Mouse (Mus musculus) cerebellum, postnatal 25 days (tissue): Measurements from ENCODE around the gene Crtc3.

Experiments
- DNase-seq, 2 experiments: peaks; one replicate each; pipeline ENCODE4 v3.0.0; 2021; ENCODE audit warnings: mixed read lengths in 2 of 2

Gene Crtc3

DNA sequence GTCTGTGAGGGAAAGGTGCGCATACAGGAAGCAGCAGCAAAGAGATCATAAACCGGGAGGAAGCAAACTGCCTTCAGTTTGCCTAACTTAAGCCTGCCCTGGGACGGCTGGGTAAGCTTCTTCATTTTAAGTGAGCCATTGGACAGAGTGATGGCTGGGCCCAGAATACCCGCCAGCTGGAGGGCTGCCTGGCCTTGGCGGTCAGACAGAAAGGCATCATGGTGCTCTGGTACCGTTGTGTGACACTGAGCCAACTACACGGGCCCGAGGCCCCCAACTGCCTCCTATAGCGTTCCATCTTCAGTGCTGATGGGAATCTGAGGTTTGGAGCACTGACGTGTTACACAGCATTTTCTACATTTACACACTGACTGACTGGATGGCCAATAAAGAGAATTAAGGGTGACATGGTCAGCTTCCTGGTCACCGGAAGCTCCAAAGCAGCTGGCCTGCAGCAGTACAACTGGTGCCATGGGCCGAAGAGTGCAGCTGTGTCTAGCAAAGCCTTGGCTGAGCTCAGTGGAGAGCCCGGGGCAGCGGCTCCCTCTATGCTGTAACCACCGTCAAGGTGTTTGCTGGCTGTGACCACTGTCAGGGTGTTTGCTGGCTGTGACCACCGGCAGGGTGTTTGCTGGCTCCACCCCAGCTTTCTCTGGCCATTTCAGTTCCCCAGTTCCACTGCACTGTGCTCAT, 99.5 kb downstream of the Crtc3 start:
- peak; percentile 83 to 87 for DNase-seq

DNA sequence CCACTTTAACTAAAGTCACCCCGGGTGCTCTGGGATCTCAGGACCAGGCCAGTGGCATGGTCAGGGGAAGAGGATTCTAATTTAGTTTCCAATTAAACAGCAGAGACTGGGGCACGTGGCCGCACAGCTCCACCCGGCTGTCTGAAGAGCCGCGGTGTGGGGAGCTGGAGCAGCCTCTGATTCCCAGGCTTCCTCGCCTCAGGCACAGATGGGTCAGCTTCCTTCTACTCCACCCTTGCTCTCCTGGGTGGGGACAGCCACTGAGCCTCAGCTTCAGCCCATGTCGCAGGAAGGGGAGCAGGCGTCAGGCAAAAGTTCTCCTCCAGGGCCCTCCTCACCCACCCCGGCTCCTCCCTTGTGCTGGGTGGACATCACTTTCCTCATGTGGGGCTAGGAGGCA, 101.0 kb downstream of the Crtc3 start:
- DNase-seq, result peak; percentile 60 to 71

GRCm38 (mm10) chr7:80586681-80587660, 101.7 kb downstream of the Crtc3 start:
- DNase-seq, result peak; percentile 57 to 61

DNA sequence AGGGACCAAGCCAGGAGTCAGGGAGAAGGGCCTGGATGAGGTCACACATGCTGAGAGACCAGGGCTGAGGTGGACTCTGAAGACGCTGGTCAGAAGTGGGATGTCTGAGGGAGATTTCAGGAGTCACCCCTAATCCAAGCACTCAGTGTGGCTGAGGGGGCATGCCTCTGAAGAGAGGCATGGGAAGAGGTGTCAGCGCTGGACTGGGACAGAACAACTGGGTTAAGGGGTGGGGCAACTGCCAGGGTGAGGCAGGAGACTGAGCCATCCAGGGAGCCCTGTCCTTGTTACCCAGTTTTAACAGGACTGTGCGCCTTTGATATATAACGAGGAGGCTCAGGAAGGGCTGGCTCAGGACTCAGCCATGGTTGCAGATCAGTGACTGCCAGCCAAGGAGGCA, 102.5 kb downstream of the Crtc3 start:
- DNase-seq, result peak; percentile 37 to 44

- DNase-seq, result no peak
Observed at GRCm38 (mm10) chr7:80585380-80585779, 103.3 kb downstream of the Crtc3 start.

DNA sequence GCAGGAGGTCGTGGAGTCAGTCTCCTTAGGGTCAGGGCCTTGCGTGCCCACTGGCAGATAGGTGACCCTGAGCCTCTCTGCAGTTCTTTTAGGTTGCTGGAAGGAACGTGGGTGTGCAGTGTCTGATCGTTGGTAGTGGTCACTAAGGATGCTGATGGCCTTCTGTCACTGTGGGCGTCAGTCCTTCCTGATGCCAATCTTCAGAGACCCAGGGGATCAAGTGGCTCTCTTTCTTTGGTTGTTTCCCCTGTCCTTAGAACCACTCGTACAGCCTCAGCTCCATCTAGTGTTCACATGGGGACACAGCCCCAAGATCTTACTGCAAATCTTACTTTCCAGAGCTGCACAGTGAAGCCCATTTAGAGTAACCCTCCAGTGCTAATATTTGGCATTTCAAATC, 104.7 kb downstream of the Crtc3 start:
- DNase-seq, result peak; percentile 62 to 71

DNA sequence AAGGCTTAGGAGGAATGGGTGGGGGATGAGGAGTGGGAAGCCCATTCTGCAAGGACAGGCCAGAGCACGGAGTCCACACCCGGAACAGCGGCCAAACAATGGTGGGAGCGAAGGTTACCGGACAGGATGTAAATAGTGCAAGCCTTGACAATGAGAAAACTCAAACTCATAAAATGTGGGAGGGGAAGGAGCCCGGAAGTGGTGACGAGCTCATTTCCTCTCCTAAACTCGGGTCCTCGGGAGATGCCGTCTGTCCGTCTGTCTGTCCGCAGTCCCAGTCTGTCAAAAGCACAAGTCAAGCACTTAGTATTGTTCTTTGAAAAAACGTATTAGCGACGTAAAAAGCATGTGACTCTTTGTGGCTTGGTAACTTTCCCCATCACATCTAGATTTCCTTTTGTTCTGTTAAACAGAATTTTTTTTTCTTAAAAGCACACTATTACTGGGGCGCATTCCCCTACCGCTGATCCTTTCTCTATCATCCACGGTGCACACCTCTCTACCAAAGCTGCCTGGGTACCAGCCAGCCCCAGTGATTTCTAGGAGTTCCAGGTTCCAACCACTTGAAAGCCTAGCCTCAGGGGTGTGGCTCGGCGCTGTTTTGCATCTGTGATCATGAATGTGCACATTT, 105.7 kb downstream of the Crtc3 start:
- DNase-seq, result no peak

DNA sequence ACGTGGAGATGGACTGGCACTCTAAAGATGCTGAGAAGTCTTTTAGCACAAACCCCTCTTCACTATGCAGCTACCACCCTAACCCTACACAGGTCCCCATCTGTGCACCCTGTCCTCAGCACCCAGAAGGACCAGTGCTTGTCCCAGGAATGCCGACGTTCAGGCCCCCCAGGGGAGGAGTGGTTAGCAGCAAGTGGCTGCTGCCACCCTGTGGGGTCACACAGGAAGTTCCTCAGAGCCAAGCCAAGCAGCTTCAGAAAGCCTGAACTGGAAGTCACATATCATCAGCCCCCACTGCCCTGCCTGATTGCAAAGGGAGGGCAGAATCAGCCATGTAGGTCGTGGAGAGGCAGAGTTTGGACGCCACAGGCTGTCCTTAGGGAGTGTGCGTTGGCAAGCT, 108.3 kb downstream of the Crtc3 start:
- DNase-seq, result peak; percentile 47 to 60

DNA sequence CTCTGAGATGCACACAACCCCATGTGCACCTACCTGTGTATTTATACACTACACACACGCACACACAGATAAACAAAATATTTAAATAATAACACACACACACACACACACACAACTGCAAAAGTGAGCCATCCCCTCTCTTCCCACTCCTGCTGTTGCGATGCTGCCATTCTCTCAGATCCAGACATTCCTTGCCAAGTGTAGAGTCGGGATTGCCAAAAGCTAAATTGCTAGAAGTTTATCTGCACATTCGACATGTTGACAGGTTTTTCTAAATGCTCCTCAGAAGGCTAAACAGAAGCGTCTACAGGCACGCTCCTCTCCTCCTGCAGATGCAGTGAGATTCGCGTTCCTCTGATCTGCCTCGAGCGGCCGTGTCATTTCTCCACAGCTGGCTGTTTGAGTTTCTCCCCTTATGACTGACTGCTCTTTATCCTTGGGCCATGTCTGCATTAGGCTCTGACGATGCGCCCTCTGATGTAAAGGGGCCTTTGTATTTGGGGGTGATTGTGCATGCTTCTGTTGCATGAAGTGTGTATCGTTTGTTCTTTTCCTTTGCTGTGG, 111.2 kb downstream of the Crtc3 start:
- DNase-seq, result no peak

DNA sequence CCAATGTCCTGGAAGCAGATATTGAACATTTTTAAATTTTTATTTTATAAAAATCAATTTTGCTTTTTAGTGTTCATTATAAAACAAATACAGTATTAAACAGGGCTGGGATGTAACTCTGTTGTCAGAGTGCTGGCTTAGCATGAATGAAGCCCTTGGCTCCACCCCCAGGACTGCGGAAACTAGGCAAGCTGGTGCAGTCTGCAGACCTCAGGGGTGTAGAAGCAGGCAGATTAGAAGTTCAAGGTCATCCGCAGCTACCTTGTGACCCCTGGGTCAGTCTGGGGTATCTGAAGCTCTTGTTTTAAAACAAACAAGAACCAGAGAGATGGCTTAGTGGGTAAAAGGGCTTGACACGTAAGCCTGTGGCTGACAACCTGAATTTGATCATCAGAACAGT, 112.1 kb downstream of the Crtc3 start:
- DNase-seq, result no peak

GRCm38 (mm10) chr7:80575750-80576149, 112.9 kb downstream of the Crtc3 start:
- no peak for DNase-seq

- peak; percentile 34 to 40 for DNase-seq
Observed at GRCm38 (mm10) chr7:80573076-80573475, 115.6 kb downstream of the Crtc3 start.

DNA sequence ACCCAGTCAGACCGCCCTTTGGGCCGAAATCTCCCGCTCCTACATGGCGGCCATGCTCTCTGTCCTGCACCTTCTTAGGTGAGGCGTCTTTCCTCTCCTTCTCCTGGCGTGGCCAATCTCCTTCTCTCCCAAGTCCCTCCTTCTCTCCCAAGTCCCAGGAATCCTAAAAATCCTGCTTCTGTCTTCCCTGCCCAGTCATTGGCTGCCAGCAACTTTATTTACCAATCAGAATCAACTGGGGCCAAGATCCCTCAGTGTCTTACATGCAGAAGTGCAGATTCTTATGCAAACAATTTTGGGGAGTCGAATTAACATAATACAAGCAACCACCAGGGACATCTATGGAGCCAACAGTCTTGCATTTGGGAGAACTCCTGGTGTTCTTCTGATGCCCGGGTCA, 120.7 kb downstream of the Crtc3 start:
- DNase-seq, result no peak

DNA sequence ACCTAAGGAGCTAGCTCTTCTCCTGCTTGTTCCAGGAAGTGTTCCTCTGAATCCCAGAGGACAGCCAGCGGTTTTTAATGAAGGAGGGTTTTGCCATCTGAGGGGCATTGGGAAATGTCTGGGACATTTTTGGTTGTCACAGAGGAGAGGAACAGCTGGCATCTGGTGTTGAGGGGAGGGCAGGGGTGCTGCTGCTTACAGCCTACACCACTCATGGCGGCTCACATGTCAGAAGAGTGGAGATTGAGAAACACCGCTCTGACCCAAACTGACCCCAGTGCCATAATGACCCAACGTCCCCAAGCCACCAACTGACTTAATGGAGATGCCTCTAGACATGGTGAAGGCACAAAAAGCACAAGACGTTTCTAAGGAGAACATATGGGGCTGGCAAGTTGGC, 126.7 kb downstream of the Crtc3 start:
- DNase-seq, result no peak

- no peak for DNase-seq
Observed at GRCm38 (mm10) chr7:80561271-80561670, 127.4 kb downstream of the Crtc3 start.

GRCm38 (mm10) chr7:80558572-80558971, 130.1 kb downstream of the Crtc3 start:
- DNase-seq, result no peak

GRCm38 (mm10) chr7:80558101-80558500, 130.6 kb downstream of the Crtc3 start:
- DNase-seq, result no peak

GRCm38 (mm10) chr7:80557161-80557560, 131.5 kb downstream of the Crtc3 start:
- no peak for DNase-seq

- peak; percentile 19 to 57 for DNase-seq
Observed at GRCm38 (mm10) chr7:80556166-80556565, 132.5 kb downstream of the Crtc3 start.

- no peak for DNase-seq
Observed at GRCm38 (mm10) chr7:80555146-80555545, 133.5 kb downstream of the Crtc3 start.

DNA sequence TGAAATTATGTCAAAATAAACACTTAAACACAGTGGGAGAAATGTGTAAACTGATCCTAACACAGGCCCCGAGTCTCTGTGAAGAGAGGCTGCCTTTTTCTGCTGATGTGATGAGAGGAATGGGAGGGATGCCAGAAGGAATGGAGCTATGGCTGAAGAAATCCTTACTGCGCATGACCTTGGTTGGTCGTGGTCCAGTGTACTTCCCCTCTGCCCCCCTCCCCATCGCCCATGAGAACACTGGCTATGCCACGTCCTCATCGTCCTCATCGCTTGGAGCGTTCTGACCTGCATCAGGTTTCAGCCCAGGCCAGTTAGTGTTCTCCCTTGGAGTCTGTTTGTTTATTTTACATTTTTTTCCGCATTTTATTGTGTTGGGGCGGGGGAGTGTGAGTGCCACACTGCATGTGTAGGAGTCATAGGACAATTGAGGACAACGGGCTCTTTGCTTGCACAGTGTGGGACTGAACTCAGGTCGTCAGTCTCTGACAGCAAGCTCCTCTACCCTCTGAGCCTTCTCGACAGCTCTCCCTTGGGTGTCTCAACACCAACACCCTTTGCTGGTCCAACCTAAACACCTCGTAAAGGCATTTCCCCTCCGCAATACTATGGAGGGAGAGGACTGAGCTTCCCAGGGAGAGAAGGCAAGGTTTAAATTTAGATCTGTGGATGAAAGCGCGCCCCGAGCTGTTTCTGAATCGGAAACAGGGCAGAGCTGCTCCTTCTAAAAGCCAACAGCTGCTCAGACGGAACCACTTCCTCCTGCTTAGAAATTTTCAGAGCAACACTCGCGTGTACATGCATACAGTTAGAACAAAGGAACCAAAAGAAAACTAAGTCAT, 134.3 kb downstream of the Crtc3 start:
- DNase-seq, result no peak
